Mouse (Mus musculus) MN1 (cell line): Measurements from ENCODE around the gene Odf3l2.
A peak's percentile ranks its signal among the peaks of the same experiment; 100 is the strongest.

ENCODE experiments used
- DNase-seq: peaks from one replicate; pipeline ENCODE4 v3.0.0-alpha.2; 2016; ENCODE audit warnings: low spot score

The Odf3l2 gene

DNA sequence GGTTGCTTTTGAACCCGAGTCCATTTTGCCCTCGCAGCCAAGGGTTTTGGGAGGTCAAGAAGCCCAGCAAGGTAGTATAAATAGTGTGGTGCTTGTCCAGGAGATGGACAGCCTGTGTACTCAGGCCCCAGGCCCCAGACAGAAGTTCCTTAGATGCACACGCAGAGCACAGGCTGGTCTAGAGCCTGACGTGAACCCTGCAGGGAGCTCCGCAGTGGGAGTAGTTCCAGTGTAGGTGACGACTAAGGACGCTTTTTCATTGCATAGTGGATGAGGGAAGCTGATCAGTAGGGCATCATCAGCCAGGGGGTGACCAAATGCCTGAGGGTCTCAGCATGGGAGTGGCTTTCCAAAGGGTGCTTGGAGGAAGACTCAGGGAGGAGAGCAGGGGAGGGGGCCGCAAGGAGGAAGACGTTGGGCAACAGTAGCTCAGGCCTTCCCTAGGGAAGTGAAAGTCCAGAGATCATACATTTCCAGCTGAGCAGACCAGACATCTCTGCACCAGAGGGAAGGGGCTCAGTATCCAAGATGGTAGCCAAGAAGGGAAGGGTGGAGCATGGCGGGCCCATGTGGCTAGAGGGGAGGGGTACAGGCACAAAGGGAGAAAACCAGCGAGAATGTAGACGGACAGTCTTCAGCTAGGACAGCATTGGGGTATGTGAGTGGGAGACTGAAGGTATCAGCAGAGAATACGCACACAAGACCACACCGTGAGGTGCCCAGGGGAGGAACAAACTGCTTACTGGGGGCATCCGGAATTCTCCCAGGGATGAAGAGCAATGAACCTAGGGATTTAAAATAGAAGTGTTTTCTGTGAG, 24.7 kb upstream of the Odf3l2 start:
- no peak for DNase-seq

DNA sequence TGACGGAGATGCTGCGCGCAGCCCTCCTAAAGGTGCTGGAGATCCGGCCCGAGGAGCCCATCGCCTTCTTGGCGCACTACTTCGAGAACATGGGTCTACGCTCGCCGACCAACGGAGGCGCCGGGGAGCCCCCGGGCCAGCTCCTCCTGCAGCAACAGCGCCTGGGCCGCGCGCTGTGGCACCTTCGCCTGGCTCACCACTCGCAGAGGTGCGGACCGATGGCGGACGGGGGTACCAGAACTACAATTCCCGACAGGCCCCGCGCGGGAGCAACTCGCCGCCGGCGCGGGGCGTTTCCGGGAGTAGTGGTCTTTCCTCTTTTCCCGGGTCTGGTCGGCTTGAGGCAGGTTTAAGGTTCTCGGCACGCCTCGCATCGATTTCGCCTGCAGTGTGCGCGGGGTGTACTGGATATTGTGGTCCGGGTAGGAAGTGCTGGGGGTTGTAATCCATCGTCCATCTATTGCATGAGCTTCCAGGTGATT, 24.1 kb upstream of the Odf3l2 start:
- DNase-seq: peak; percentile 90

DNA sequence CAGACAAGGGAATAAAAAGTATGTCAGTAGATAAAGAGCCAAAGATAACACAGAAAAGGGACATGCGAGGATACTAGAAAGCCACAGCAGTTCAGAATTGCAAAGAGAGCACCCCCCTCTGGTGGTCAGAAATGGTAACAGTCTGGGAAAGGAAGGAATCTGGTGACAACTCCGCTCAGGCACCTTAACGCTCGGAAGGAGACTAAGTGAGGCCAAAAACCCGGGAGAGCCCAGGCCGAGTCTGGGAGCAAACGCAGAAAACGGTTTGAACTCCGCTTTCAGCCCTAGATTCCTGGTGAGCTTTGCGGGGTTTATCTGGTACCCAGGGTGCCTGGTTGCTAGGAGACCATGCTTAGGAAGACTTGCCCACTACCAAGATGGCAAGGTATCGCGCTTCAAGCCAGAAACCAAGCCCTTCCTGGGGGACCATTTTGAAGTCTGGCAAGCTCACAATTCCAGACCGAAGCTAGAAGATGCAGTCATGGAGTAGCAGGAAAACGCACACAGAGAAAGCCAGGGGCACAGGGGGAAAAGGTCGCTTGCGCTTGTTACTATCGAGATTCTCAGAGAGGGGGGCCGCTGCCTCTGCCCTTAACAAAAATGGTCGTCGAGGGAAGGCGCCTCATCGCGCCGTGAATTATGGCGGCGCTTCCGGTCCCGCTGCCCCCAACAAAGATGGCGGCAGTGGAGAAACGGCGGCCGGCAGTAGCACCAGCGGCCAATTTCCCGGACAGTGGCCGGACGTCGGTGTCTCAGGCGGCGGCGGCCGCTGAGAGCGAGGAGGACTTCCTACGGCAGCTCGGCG, 23.4 kb upstream of the Odf3l2 start, which contains the start of gene Tpgs1:
Gene Tpgs1 (plus strand): TSS at position 599 of the 805 bp plus-strand sequence.
- peak; percentile 95 for DNase-seq

DNA sequence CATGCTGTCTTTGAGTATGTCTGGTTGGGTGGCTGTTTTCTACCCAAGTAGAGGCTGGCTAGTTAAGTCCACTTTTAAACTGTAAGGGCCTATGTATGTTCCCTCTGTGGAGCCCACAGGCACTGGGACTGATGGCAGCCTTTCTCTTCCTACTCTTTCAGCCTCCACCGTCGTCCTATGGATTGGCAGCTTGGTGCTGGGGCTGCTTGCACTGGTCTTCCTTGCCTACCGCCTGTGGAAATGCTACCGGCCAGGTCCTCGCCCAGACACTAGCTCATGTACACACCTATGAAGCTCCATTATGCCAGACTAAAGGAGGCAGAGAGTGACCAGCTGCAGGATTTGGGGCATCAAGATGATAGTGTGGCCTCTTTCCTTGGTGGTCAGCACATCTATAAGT, 22.5 kb upstream of the Odf3l2 start:
- no peak for DNase-seq

DNA sequence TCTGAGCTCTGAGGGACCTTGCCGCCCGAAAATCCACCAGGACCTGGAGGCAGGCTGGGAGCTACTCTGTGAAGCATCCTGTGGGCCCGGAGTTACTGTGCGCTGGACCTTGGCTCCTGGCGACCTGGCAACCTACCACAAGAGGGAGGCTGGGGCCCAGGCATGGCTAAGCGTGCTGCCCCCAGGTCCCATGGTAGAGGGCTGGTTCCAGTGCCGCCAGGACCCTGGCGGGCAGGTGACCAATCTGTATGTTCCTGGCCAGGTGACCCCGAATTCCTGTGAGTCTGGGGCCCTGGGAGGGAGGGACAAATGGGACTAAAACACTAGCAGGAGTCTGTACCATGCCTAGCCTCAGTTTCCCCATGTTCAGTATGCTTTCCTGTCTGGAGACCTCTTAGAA, 21.0 kb upstream of the Odf3l2 start:
- no peak for DNase-seq

DNA sequence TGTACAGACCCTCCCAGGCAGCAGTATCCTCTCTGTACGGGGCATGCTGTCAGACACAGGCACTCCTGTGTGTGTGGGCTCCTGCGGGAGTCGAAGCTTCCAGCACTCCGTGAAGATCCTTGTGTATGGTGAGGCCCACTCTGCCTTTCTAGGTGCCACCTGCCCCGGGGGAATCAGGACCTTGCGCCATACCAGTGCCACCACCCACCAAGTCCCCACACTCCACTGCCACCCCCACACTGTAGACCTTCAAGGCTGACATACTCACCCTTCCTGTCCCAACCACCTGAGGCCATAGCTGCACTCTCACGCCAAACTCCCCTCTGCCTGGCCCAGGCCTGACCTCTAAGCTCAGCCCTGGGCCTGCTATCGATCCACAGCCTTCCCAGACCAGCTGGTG, 19.5 kb upstream of the Odf3l2 start:
- no peak for DNase-seq

DNA sequence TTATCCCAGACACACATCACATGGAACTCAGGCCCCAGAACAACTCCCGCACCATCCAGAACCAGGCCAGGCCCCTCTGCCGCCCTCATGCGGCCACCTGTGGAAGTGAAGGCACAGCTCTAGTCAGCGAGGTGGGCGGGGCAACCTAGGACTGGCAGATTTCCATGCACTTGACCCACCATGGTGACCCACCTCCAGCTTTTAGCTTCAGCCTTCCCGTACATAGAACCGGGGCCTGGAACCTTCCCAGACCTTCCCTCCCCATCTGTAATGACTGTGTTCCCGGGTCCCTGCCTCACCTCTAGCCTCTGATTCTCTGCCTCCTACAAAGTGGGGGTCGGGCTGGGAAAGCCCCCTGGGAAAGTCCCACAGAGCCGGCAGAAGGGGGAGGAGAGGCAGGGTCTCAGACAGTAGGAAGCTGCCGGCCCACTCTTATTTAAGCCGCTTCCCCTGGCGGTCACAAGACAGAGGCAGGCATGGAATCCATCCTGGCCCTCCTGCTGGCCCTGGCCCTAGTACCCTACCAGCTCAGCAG, 18.7 kb upstream of the Odf3l2 start, which contains the start of gene Madcam1:
Gene Madcam1 (plus strand): TSS at position 429 of the 535 bp plus-strand sequence.
- DNase-seq: peak; percentile 78

DNA sequence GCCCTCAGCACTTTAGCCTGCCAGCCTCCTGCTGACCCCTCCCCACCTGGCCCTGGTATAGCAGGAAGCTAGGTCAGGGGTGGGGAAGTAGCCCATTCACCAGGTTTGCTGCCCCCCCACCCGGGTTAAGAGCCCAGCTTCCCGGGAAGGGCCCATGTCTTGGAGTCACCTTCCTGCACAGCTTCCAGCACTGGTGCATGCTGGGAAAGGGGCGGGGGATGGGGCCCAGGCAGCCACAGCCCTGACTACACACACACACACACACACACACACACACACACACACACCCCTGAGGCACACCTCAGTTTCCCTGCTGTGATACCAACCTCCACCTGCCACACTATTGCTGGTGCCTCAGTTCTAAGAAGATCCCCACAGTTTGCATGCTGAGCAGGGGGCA, 16.3 kb upstream of the Odf3l2 start:
- DNase-seq: no peak

DNA sequence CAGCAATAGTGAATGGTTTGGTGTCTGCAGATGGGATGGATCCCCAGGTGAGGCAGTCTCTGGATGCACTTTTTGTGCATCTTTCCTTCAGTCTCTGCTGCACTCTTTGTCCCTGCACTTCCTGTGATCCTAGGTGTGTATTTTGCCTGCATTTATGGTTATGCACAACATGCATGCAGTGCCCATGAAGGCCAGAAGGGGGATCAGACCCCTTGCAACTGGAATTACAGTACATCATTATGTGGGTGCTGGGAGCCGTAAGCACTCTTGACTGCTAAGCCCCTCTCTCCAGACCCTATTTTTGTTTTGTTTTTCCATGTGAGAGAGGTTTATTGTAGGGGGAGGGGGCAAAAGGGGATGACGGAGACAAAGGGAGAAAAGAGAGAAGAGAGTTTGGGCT, 14.8 kb upstream of the Odf3l2 start:
- DNase-seq: no peak

DNA sequence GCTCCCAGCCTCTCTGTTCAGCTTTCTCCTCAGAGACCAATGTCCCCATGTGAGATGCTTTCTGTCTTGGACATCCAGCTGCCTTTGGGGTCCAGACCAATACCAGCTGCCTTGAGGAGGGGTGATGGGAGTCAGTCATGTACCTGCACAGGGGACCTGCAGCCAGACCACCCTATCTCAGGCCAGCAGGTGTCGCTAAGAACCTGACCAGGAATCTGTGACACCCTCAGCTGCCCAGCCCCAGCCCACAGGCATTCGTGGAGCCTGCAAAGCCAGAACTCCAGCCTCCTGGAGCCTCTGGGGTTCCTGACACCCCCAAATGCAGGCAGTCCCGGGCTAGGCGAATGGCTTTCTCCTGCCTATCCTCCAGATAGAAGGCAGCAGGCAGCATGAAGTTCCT, 13.3 kb upstream of the Odf3l2 start:
- DNase-seq: peak; percentile 48

DNA sequence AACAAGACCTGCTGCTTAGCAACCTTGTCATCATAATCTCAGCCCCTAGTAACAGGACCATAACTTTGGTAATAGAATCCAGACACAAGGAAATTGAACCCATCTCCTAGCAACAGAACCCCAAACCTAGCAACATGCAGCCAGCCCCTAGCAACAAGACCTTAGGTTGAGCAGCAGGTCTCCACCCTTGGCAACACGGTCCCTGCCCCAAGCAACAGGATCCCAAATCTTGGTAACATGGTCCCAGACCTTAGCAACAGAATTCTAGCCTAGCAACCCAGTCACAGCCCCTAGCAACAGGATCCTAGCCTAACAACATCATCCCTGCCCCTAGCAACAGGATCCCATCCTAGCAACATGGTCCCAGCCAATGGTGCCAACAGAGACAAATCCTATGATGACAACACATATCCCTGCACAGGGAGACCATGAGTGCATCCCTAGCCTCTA, 9.4 kb upstream of the Odf3l2 start:
- peak; percentile 82 for DNase-seq

DNA sequence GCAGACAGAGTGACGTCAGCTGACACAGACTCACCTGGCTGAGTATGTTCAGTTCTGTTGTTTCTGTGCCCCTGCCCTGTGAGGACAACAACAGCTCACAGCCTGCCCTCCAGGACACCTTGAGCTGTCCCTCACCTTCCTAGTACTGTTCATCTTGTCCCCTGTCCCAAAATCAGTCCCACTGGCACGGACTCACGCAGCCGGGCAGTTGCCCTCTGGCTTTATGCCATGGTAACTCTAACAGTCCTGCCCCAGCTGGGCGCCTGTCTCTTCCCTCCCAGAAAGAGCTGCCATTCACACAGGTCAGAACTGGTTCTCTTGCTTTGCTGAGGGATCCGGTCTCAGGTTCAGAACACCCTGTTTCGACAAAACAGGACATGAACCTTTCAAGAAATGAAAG, 7.3 kb upstream of the Odf3l2 start:
- DNase-seq: no peak

DNA sequence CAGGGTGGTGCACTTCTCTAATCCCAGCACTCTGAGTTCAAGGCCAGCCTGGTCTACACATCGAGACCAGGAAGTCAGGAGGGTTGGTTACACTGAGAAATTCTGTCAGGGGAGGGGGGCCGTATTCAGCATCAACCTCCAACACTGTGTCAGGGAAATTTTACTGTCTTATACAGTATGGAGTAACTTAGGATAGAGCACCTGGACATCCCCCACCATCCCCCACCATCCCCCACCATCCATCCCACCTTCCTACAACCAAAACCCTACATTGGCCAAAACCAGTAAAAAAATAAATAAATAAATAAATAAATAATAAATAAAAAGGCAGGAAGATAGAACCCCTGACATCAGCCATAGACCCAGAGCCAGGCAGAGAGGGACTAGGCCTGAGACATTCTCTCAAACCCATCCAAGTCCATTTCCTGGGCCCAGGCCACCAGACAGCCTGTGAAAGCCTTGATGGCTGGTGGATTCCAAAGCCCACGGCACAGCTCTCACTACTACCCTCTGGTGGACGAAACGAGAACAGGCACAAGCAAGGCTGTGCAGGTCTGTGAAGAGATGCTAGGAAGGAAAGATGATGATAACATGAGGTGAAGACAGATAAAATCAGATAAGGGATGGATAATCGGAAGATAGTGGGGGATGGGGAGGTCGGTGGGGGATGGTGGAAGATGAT, 3.7 kb upstream of the Odf3l2 start:
- peak; percentile 83 for DNase-seq

DNA sequence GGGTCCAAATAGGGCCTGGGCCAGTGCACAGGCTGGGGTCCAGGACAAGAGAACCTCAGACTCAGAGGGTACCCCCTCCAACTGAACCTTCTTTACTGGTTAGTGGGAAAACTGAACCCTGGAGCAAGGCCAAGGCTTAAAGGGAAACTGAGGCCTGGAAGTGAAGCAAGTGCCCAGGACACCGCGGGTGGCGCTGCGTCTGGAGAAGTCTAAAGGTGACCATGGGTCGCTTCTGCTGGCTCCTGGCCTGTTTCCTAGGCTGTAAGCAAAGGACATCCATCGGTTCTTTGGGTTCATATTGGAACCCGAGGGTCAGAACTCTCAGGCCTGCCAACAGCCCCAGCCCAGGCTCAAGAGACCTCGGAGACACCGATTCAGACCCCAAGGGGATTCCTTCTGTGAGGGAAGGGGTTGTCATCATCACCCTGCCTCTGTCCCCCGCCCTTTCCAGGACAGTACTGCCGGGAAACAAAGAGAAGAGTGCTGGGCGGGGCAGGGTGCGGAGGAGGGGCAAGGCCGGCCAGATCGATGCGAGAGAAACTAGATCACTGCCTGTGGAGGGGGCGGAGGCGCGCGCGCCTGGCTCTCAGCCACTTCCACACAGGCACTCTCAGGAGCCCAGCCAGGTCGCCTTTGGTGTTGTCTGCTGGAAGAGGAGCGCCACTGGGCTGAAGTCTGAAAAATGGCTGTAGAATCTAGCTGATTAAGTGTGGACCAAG, 6.9 kb downstream of the Odf3l2 start:
- DNase-seq: no peak

DNA sequence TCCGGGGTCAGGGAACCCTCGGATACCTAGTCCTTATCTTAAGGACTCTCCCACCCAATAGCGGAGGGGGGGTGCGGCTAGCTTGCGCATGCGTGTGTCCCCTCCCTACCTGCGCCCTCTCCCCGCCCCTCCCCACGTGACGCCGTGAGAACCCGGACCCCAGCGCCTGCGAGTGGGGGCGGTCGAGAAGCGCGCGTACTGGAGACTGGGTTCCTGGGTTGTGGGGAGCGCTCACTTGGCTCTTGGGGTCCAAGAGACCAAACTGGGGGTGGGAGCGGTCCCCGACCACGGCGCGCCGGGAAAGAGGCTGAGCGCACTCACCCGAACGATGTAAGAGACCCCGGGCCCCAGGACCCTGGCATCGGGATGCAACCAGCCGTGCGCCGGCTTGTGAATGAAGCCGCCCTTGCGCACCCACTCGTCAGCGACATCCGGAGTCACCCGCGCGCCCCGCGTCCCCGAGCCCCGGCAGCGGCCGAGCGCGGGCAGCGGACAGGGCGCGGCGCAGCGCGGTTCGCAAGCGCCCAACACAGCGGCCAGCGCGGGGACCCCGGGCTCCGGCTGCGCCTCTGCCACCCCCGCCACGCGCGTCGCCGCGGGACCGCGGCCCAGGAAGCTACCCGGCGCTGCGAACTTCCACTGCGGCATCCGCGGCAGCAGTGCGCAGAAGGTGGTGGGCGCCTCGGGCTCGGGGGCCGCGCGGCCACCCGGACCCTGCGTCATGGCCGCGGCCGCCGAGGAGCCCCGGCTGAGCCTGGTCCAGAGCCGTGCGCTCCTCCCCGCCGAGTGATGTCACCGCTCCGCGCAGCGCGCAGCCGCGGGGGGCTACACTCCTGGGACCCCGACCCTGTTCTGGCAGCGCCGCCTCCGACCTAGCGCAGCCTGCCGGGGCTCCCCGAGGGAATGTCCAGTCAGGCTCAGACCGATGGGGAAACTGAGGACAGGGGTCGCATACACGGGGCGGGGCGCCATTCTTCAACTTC, 8.1 kb downstream of the Odf3l2 start, which contains the start of gene Shc2:
Gene Shc2 (minus strand): TSS at position 791 of the 983 bp plus-strand sequence.
- DNase-seq: no peak

DNA sequence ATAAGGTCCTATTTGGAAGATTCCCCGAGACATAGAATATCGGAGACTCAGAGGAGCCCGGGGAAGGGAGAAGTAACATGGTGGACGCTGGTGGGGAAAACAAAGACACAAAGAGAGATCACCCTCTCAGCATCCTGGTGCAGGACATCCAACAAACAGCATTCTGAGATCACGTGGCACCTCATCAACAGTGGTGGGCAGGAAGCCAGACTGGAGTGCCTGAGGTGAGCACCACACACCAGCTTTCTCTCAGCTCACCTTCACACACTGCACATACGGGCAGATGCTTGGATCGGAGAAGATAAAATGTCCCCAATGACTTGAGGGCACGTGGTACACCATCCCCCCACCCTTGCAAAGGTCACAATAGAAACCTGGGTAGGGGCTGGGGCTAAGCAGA, 9.3 kb downstream of the Odf3l2 start:
- no peak for DNase-seq

DNA sequence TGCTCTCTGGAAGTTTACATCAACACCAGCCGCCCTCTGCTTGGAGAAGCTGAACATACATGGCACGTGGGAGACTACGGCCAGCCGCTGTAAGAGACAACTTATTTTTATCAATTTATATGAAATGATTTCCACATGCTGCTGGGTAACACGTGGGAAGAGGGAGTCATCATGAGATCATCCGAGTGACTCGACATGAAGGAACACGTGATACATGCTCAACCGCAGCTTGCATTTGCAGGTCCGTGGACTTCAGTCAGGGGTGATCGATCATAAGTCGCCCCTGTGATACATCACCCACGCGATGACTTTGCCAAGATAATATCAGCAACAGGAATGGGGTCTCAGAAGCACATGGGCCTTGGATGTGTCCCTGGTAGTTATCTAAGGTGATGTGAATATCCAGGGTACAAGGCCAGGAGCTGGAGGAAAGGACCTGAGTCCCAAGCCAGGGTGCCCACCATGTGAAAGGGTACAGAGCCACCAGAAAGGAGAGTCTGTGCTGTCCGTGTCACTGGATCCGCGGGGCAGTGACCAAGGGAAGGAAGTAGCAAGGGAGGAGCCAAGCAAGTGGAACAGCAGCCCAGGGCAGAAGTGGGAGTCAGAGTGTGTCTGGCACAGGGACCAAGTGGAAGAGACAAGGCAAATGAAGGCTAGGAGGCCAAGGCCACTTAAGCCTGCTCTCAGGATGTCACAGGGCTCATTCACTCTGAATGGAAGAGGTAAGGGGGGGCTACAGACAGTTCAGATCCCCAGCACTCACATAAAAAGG, 12.3 kb downstream of the Odf3l2 start:
- DNase-seq: no peak

DNA sequence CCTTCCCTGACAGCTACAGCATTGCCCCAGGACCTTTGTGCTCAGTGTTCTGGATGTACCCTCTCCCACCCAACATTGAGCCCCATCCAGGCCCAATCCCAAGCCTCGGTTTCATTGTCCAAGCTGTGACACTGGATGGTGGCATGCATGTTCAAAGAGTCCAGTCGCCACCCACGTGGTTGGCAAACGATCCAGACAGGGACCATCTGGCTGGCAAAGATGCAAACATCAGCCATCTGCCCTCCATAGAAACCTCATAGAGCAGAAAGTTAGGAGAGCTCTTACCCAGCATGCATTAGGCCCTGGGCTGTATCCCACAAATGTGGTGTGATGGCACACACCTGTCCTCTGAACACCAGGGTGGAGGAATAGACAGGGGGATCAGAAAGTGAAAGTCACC, 14.1 kb downstream of the Odf3l2 start:
- no peak for DNase-seq

DNA sequence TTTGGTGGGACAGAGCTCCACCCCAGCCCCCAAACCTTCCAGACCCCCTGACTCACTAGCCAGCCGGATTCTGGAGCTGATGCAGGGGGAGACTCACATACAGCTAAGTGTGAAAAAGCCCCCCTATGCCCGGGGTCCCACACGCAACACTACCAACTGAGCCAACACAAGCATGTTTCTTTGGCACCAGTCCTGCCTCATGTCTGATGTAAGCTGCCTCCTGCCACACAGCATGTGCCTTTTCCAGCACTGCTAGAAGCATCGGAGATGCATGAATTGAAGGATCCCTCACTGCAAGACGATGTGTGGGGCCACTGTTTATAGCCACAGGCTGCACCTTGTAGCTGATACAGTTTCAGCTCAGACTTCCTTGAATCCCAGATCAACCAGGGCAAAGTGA, 17.2 kb downstream of the Odf3l2 start:
- DNase-seq: no peak
